Mouse (Mus musculus): ENCODE data around the gene Mpv17l2. TPM values are rescaled to one million over a fixed set of nuclear protein-coding genes. Genes with fewer than 3 reads are reported as not detected.

Gene Mpv17l2
- polyA plus RNA-seq, 1 experiment = 47.6 TPM

GRCm38 (mm10) chr8:70791294-70791701 lies 30.6 kb upstream of the Mpv17l2 start:
- no peak for DNase-seq (ENCODE audit: extremely low spot score in 1 of 2, low spot score in 1 of 2)

GRCm38 (mm10) chr8:70790846-70791245 lies 30.1 kb upstream of the Mpv17l2 start:
- DNase-seq (ENCODE audit: extremely low spot score in 1 of 2, low spot score in 1 of 2) = peak in 1 of 2 experiments; percentile 75

GRCm38 (mm10) chr8:70789046-70789445 lies 28.3 kb upstream of the Mpv17l2 start:
- DNase-seq (ENCODE audit: extremely low spot score in 1 of 2, low spot score in 1 of 2) = no peak

- DNase-seq (ENCODE audit: extremely low spot score in 1 of 2, low spot score in 1 of 2) = no peak
Observed at GRCm38 (mm10) chr8:70787941-70788667, 27.4 kb upstream of the Mpv17l2 start.

GRCm38 (mm10) chr8:70787051-70787445 lies 26.3 kb upstream of the Mpv17l2 start:
- no peak for DNase-seq (ENCODE audit: extremely low spot score in 1 of 2, low spot score in 1 of 2)

- no peak for DNase-seq (ENCODE audit: extremely low spot score in 1 of 2, low spot score in 1 of 2)
Observed at GRCm38 (mm10) chr8:70786291-70787050, 25.7 kb upstream of the Mpv17l2 start.

GRCm38 (mm10) chr8:70780093-70780492 lies 19.3 kb upstream of the Mpv17l2 start:
- DNase-seq (ENCODE audit: extremely low spot score in 1 of 2, low spot score in 1 of 2) = no peak

- DNase-seq (ENCODE audit: extremely low spot score in 1 of 2, low spot score in 1 of 2) = peak; percentile 97
Observed at GRCm38 (mm10) chr8:70776496-70777444, 16.0 kb upstream of the Mpv17l2 start, which contains the start of gene Pik3r2. TSS of gene Pik3r2 (minus strand) at chr8:70776713.

- DNase-seq (ENCODE audit: extremely low spot score in 1 of 2, low spot score in 1 of 2) = no peak
Observed at GRCm38 (mm10) chr8:70775851-70776495, 15.2 kb upstream of the Mpv17l2 start.

GRCm38 (mm10) chr8:70775227-70775626 lies 14.5 kb upstream of the Mpv17l2 start:
- no peak for DNase-seq (ENCODE audit: extremely low spot score in 1 of 2, low spot score in 1 of 2)

- DNase-seq (ENCODE audit: extremely low spot score in 1 of 2, low spot score in 1 of 2) = no peak
Observed at GRCm38 (mm10) chr8:70774740-70775139, 14.0 kb upstream of the Mpv17l2 start.

- peak in 1 of 2 experiments; percentile 71 for DNase-seq (ENCODE audit: extremely low spot score in 1 of 2, low spot score in 1 of 2)
Observed at GRCm38 (mm10) chr8:70773833-70774232, 13.1 kb upstream of the Mpv17l2 start.

- no peak for DNase-seq (ENCODE audit: extremely low spot score in 1 of 2, low spot score in 1 of 2)
Observed at GRCm38 (mm10) chr8:70773410-70773809, 12.7 kb upstream of the Mpv17l2 start.

- DNase-seq (ENCODE audit: extremely low spot score in 1 of 2, low spot score in 1 of 2) = no peak
Observed at GRCm38 (mm10) chr8:70772890-70773289, 12.1 kb upstream of the Mpv17l2 start.

- DNase-seq (ENCODE audit: extremely low spot score in 1 of 2, low spot score in 1 of 2) = no peak
Observed at GRCm38 (mm10) chr8:70772075-70772474, 11.3 kb upstream of the Mpv17l2 start.

- DNase-seq (ENCODE audit: extremely low spot score in 1 of 2, low spot score in 1 of 2) = no peak
Observed at GRCm38 (mm10) chr8:70771217-70771616, 10.5 kb upstream of the Mpv17l2 start.

- DNase-seq (ENCODE audit: extremely low spot score in 1 of 2, low spot score in 1 of 2) = no peak
Observed at GRCm38 (mm10) chr8:70770748-70771147, 10.0 kb upstream of the Mpv17l2 start.

GRCm38 (mm10) chr8:70769858-70770257 lies 9.1 kb upstream of the Mpv17l2 start:
- no peak for DNase-seq (ENCODE audit: extremely low spot score in 1 of 2, low spot score in 1 of 2)

GRCm38 (mm10) chr8:70769359-70769758 lies 8.6 kb upstream of the Mpv17l2 start:
- DNase-seq (ENCODE audit: extremely low spot score in 1 of 2, low spot score in 1 of 2) = peak; percentile 93 to 99

- no peak for DNase-seq (ENCODE audit: extremely low spot score in 1 of 2, low spot score in 1 of 2)
Observed at GRCm38 (mm10) chr8:70768956-70769355, 8.2 kb upstream of the Mpv17l2 start.
